Mouse (Mus musculus): ENCODE measurements at regions not wholly inside any gene's neighbourhood (a gene's known extent, or its start where the extent isn't known, plus 50 kb on each side); places are given as distances from the start of the nearest gene placed in this dataset.
"Not testable (repeated sequence)": the region's sequence is repeated elsewhere in the genome, so short reads cannot be mapped to it uniquely, and the experiment has no call there.

- DNase-seq = no peak
These were observed 153.1 kb downstream of the Kif26a start for GRCm38 (mm10) chr12:112299089-112299488.

- no peak for DNase-seq
These were observed 153.6 kb downstream of the Kif26a start for GRCm38 (mm10) chr12:112299603-112300002.

- DNase-seq = no peak
These were observed 154.1 kb downstream of the Kif26a start for GRCm38 (mm10) chr12:112300125-112300524.

GRCm38 (mm10) chr12:112301411-112301891 is 155.4 kb downstream of the Kif26a start:
- DNase-seq = no peak

- no peak for DNase-seq
These were observed 155.9 kb downstream of the Kif26a start for GRCm38 (mm10) chr12:112301929-112302328.

- DNase-seq = no peak
These were observed 160.2 kb downstream of the Kif26a start for GRCm38 (mm10) chr12:112306208-112306607.

- no peak for DNase-seq
These were observed 162.0 kb downstream of the Kif26a start for GRCm38 (mm10) chr12:112308016-112308415.

GRCm38 (mm10) chr12:112309096-112309495 is 163.1 kb downstream of the Kif26a start:
- not testable (repeated sequence) for DNase-seq

- peak; percentile 24 for DNase-seq
These were observed 163.8 kb downstream of the Kif26a start for GRCm38 (mm10) chr12:112309781-112310180.

- no peak for DNase-seq
These were observed 164.7 kb downstream of the Kif26a start for GRCm38 (mm10) chr12:112310661-112311060.

GRCm38 (mm10) chr12:112314781-112315180 is 168.8 kb downstream of the Kif26a start:
- DNase-seq = no peak

- DNase-seq = no peak
These were observed 171.2 kb downstream of the Kif26a start for GRCm38 (mm10) chr12:112317191-112317590.

- DNase-seq = no peak
These were observed 170.8 kb upstream of the A530016L24Rik start for GRCm38 (mm10) chr12:112318461-112318860.

- DNase-seq = no peak
These were observed 167.1 kb upstream of the A530016L24Rik start for GRCm38 (mm10) chr12:112322196-112322595.

GRCm38 (mm10) chr12:112327411-112327810 is 161.8 kb upstream of the A530016L24Rik start:
- DNase-seq = no peak

- peak; percentile 32 for DNase-seq
These were observed 160.3 kb upstream of the A530016L24Rik start for GRCm38 (mm10) chr12:112328809-112329575.

- no peak for DNase-seq
These were observed 159.4 kb upstream of the A530016L24Rik start for GRCm38 (mm10) chr12:112329701-112330301.

GRCm38 (mm10) chr12:112330557-112330956 is 158.7 kb upstream of the A530016L24Rik start:
- DNase-seq = no peak

GRCm38 (mm10) chr12:112331061-112331460 is 158.2 kb upstream of the A530016L24Rik start:
- peak; percentile 37 for DNase-seq

- DNase-seq = no peak
These were observed 155.8 kb upstream of the A530016L24Rik start for GRCm38 (mm10) chr12:112333125-112334079.

GRCm38 (mm10) chr12:112334106-112334855 is 155.0 kb upstream of the A530016L24Rik start:
- DNase-seq = no peak

GRCm38 (mm10) chr12:112335641-112336040 is 153.6 kb upstream of the A530016L24Rik start:
- DNase-seq = no peak

Data from lung, postnatal 10 days (tissue).